In genomic region chr2:153393045-153393444, GRCm38 (mm10) we compare ENCODE assay signal across 18 mouse cellular contexts. TPM values are rescaled to one million over a fixed set of nuclear protein-coding genes. Genes with fewer than 3 reads are reported as not detected.
A peak's percentile ranks its signal among the peaks of the same experiment; 100 is the strongest.
DNase-seq lines count a peak whose midpoint lies in the region; ATAC-seq lines count a peak whose summit lies in the region.
"Had no signal": no experiment of that assay in that cellular context is flagged by ENCODE, and none has a peak within 500 bp of the region (broad histone marks: within the 10 kb centered on the region; RNA-seq: fewer than 3 reads in every experiment).

No protein-coding gene starts in this region.

- DNase-seq in heart, adult 18-20 months, result peak; percentile 50 to 60
- peak; percentile 55 for DNase-seq in cerebellum, adult 11 months
- peak; percentile 86 to 87 for DNase-seq in cerebellum, postnatal 14 days
- peak; percentile 40 to 54 for DNase-seq in heart, postnatal 14 days
- no peak for DNase-seq in thymus, adult 18-20 months
- no peak for DNase-seq in hindbrain, embryonic 11.5 days (ENCODE audit: low spot score)
- DNase-seq in spleen, postnatal 4 days (ENCODE audit: low spot score in 2 of 2), result no peak
- DNase-seq: adrenal gland, postnatal 25 days; B cell, adult 2 months; gastrocnemius, adult 2 months; kidney, postnatal 10 days; liver, postnatal 0 days; lung, postnatal 14 days had no signal

- H3K4me1 ChIP-seq in heart, embryonic 11.5 days (ENCODE audit: control insufficient read depth, insufficient read depth, low read length), result no peaks in the 10 kb centered on the region
- no peaks in the 10 kb centered on the region for H3K4me1 ChIP-seq in hindbrain, embryonic 11.5 days (replicated peaks; ENCODE audit: control insufficient read depth, insufficient read depth, low read length)

- intact Hi-C loops in heart, postnatal 14 days (cut with DNase I), result no loop called here

- no peak for ATAC-seq in heart, embryonic 11.5 days (replicated peaks; ENCODE audit: insufficient number of reproducible peaks, low FRiP score, low TSS enrichment)
- ATAC-seq in hindbrain, embryonic 11.5 days (ENCODE audit: low FRiP score), result no peak
- ATAC-seq: forebrain, embryonic 16.5 days; hindbrain, embryonic 16.5 days; intestine, postnatal 0 days; liver, postnatal 0 days; Patski had no signal

- H3K9ac ChIP-seq in heart, embryonic 11.5 days (ENCODE audit: low read depth, low read length), result no peak overlapping the region
- H3K9ac ChIP-seq in hindbrain, embryonic 11.5 days (ENCODE audit: low read depth, low read length), result no peak overlapping the region
- H3K9ac ChIP-seq: liver, postnatal 0 days had no signal

- H3K27ac ChIP-seq in heart, embryonic 11.5 days (ENCODE audit: low read depth, low read length), result no peak overlapping the region
- H3K27ac ChIP-seq in hindbrain, embryonic 11.5 days (ENCODE audit: low read depth, low read length), result no peak overlapping the region
- H3K27ac ChIP-seq: gastrocnemius, adult 2 months had no signal

- WGBS in heart, embryonic 11.5 days (ENCODE audit: insufficient replicate concordance), result 89% methylated on average over 10 of the region's 10 CpGs
- WGBS in hindbrain, embryonic 11.5 days, result 94% methylated on average over 10 of the region's 10 CpGs

- H3K36me3 ChIP-seq in heart, embryonic 11.5 days (ENCODE audit: control insufficient read depth, insufficient read depth, low read length), result peaks cover 52% of the 10 kb centered on the region
- H3K36me3 ChIP-seq in hindbrain, embryonic 11.5 days (ENCODE audit: control insufficient read depth, insufficient read depth, low read length), result peaks cover 41% of the 10 kb centered on the region

- 0 out of 2 replicates have a peak, but pooled peaks cover 3% of the 10 kb centered on the region for H3K9me3 ChIP-seq in heart, embryonic 11.5 days (replicated peaks; ENCODE audit: control insufficient read depth, low read length)
- no peaks in the 10 kb centered on the region for H3K9me3 ChIP-seq in hindbrain, embryonic 11.5 days (ENCODE audit: control insufficient read depth, low read length)

- no peak overlapping the region for H3K4me2 ChIP-seq in heart, embryonic 11.5 days
- no peak overlapping the region for H3K4me2 ChIP-seq in hindbrain, embryonic 11.5 days (replicated peaks; ENCODE audit: low read depth, low read length)

- no peak overlapping the region for H3K4me3 ChIP-seq in heart, embryonic 11.5 days (ENCODE audit: low read depth, low read length)
- no peak overlapping the region for H3K4me3 ChIP-seq in hindbrain, embryonic 11.5 days (ENCODE audit: low read depth, low read length)
- H3K4me3 ChIP-seq: gastrocnemius, adult 2 months had no signal

- no peaks in the 10 kb centered on the region for H3K27me3 ChIP-seq in heart, embryonic 11.5 days (ENCODE audit: control insufficient read depth, insufficient read depth, low read length)
- H3K27me3 ChIP-seq in hindbrain, embryonic 11.5 days (ENCODE audit: control insufficient read depth, insufficient read depth, low read length), result no peaks in the 10 kb centered on the region
- H3K27me3 ChIP-seq: Patski had no signal

RNA-seq across cellular contexts. Expression of gene Asxl1, which starts 47.4 kb away (rescaled TPM):
- 10 to 100 TPM; 17.1 to 17.3 TPM for total RNA-seq in heart, adult 18-20 months (2021)
- polyA plus RNA-seq in heart, embryonic 11.5 days (2014; fragmentation: Nextera tagmentation; extraction: Ambion mirVana), result 11.9 and 13.8 TPM in 2 replicates
- total RNA-seq in heart, postnatal 14 days (2021), result 10 to 100 TPM; 22.1 to 22.6 TPM
- polyA plus RNA-seq in hindbrain, embryonic 11.5 days (2014; fragmentation: Nextera tagmentation; extraction: Ambion mirVana), result 19.0 and 21.0 TPM in 2 replicates

Comparison
In these comparisons a context has a peak if more than half of its experiments do, and no peak if none do; other contexts are left out.
1. DNase-seq: peak in heart, adult 18-20 months (2 of 2), cerebellum, adult 11 months (single experiment), cerebellum, postnatal 14 days (2 of 2) and heart, postnatal 14 days (2 of 2); none in thymus, adult 18-20 months (0 of 2), hindbrain, embryonic 11.5 days (single experiment) and spleen, postnatal 4 days (0 of 2).